Mouse (Mus musculus): ENCODE results near the gene P2rx4.

P2rx4 gene

GRCm38 (mm10) chr5:122703574-122703973, 3.8 kb upstream of the P2rx4 start:
- DNase-seq (ENCODE audit: low spot score), result no peak

GRCm38 (mm10) chr5:122704571-122704970, 2.8 kb upstream of the P2rx4 start:
- DNase-seq (ENCODE audit: low spot score), result no peak

GRCm38 (mm10) chr5:122705174-122705573, 2.2 kb upstream of the P2rx4 start:
- DNase-seq (ENCODE audit: low spot score), result no peak

GRCm38 (mm10) chr5:122706917-122707275, 448 bp upstream of the P2rx4 start:
- no peak for DNase-seq (ENCODE audit: low spot score)

GRCm38 (mm10) chr5:122708819-122709218, 1.5 kb downstream of the P2rx4 start:
- no peak for DNase-seq (ENCODE audit: low spot score)

- DNase-seq (ENCODE audit: low spot score), result no peak
These were observed 8.4 kb downstream of the P2rx4 start for GRCm38 (mm10) chr5:122715723-122716122.

- no peak for DNase-seq (ENCODE audit: low spot score)
These were observed 9.4 kb downstream of the P2rx4 start for GRCm38 (mm10) chr5:122716793-122717192.

GRCm38 (mm10) chr5:122718400-122718799, 11.1 kb downstream of the P2rx4 start:
- DNase-seq (ENCODE audit: low spot score), result no peak

- DNase-seq (ENCODE audit: low spot score), result no peak
These were observed 11.8 kb downstream of the P2rx4 start for GRCm38 (mm10) chr5:122719168-122719567.

GRCm38 (mm10) chr5:122725453-122725852, 18.1 kb downstream of the P2rx4 start:
- DNase-seq (ENCODE audit: low spot score), result no peak

GRCm38 (mm10) chr5:122726068-122726467, 18.7 kb downstream of the P2rx4 start:
- peak; percentile 71 for DNase-seq (ENCODE audit: low spot score)

GRCm38 (mm10) chr5:122726595-122726994, 19.3 kb downstream of the P2rx4 start:
- DNase-seq (ENCODE audit: low spot score), result no peak

- DNase-seq (ENCODE audit: low spot score), result no peak
These were observed 19.8 kb downstream of the P2rx4 start for GRCm38 (mm10) chr5:122727096-122727495.

- DNase-seq (ENCODE audit: low spot score), result no peak
These were observed 23.4 kb downstream of the P2rx4 start for GRCm38 (mm10) chr5:122730776-122731175.

- peak; percentile 58 for DNase-seq (ENCODE audit: low spot score)
These were observed 24.0 kb downstream of the P2rx4 start for GRCm38 (mm10) chr5:122731321-122731720.

GRCm38 (mm10) chr5:122731991-122732673, 24.8 kb downstream of the P2rx4 start:
- DNase-seq (ENCODE audit: low spot score), result no peak

GRCm38 (mm10) chr5:122733881-122734280, 26.5 kb downstream of the P2rx4 start:
- DNase-seq (ENCODE audit: low spot score), result no peak

- DNase-seq (ENCODE audit: low spot score), result no peak
These were observed 28.5 kb downstream of the P2rx4 start for GRCm38 (mm10) chr5:122735853-122736252.

GRCm38 (mm10) chr5:122736761-122737160, 29.4 kb downstream of the P2rx4 start:
- no peak for DNase-seq (ENCODE audit: low spot score)

- DNase-seq (ENCODE audit: low spot score), result no peak
These were observed 36.6 kb downstream of the P2rx4 start for GRCm38 (mm10) chr5:122743880-122744422.

GRCm38 (mm10) chr5:122747950-122748349, 40.6 kb downstream of the P2rx4 start:
- no peak for DNase-seq (ENCODE audit: low spot score)

- no peak for DNase-seq (ENCODE audit: low spot score)
These were observed 47.1 kb downstream of the P2rx4 start for GRCm38 (mm10) chr5:122754477-122754876.

GRCm38 (mm10) chr5:122755620-122756019, 48.3 kb downstream of the P2rx4 start:
- DNase-seq (ENCODE audit: low spot score), result no peak

- no peak for DNase-seq (ENCODE audit: low spot score)
These were observed 48.8 kb downstream of the P2rx4 start for GRCm38 (mm10) chr5:122756144-122756543.

Measured in urinary bladder, postnatal 14 days (tissue).